In the genomic region with DNA sequence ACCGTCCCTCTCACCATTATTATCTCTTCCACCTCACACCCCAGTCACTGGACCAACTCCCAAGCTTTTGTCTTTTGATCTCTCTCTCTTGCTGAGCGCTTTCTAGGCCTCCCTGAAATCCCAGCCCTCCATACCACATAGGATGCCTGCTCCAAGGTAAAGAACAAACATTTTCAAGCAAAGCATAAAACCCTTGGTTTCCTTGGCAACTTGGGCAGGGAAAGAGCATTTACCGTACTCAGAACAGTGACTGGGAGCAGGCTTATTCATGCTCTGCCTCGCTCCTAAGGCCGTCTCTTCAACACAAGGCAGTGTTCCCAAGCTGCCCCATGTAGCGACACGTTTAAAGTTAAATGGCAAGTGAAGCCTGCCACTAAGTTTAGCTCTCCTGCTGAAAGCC, we compare ENCODE assay signal across 23 mouse cellular contexts.
DNase-seq lines count a peak whose midpoint lies in the region; ATAC-seq and TF ChIP-seq lines count a peak whose summit lies in the region.
"Had no signal": no experiment of that assay in that cellular context is flagged by ENCODE, and none has a peak within 500 bp of the region (broad histone marks: within the 10 kb centered on the region; RNA-seq: fewer than 3 reads in every experiment).

No protein-coding gene starts in this region.

- no peak overlapping the region for H3K9ac ChIP-seq in hindbrain, postnatal 0 days (replicated peaks; ENCODE audit: low read length)
- H3K9ac ChIP-seq in hindbrain, embryonic 16.5 days (ENCODE audit: low read depth, low read length): no peak overlapping the region
- no peak overlapping the region for H3K9ac ChIP-seq in midbrain, embryonic 13.5 days (replicated peaks)
- H3K9ac ChIP-seq: heart, embryonic 15.5 days; limb, embryonic 12.5 days; liver, embryonic 15.5 days; lung, embryonic 14.5 days had no signal

- no peak for TF ChIP-seq POLR2A in brain, embryonic 14.5 days (IDR thresholded peaks at IDR 0.05; ENCODE audit: borderline replicate concordance, extremely low read depth, insufficient read depth, insufficient read length, poor library complexity, severe bottlenecking)
- no peak for TF ChIP-seq POLR2A in cerebellum, adult 2 months (IDR thresholded peaks at IDR 0.05; ENCODE audit: borderline replicate concordance, insufficient read depth, low read length)

- H3K36me3 ChIP-seq in hindbrain, postnatal 0 days (ENCODE audit: insufficient read depth, low read length): no peaks in the 10 kb centered on the region
- no peaks in the 10 kb centered on the region for H3K36me3 ChIP-seq in hindbrain, embryonic 16.5 days (ENCODE audit: control insufficient read depth, insufficient read depth, low read length)
- H3K36me3 ChIP-seq in midbrain, embryonic 13.5 days: no peaks in the 10 kb centered on the region
- H3K36me3 ChIP-seq: heart, embryonic 15.5 days; limb, embryonic 12.5 days; liver, embryonic 15.5 days had no signal

- no peaks in the 10 kb centered on the region for H3K9me3 ChIP-seq in hindbrain, postnatal 0 days (ENCODE audit: low read length)
- H3K9me3 ChIP-seq in hindbrain, embryonic 16.5 days (ENCODE audit: control insufficient read depth, low read length): no peaks in the 10 kb centered on the region
- no peaks in the 10 kb centered on the region for H3K9me3 ChIP-seq in midbrain, embryonic 13.5 days
- H3K9me3 ChIP-seq: heart, embryonic 15.5 days; liver, embryonic 15.5 days had no signal

- ATAC-seq in hindbrain, postnatal 0 days: no peak
- no peak for ATAC-seq in hindbrain, embryonic 16.5 days
- ATAC-seq in midbrain, embryonic 13.5 days: 0 out of 2 replicates have a peak, but pooled peaks have one; percentile 21
- ATAC-seq: intestine, embryonic 16.5 days had no signal

- 0 out of 2 replicates have a peak, but pooled peaks cover 2% of the 10 kb centered on the region for H3K4me1 ChIP-seq in hindbrain, postnatal 0 days (ENCODE audit: insufficient read depth, low read length)
- no peaks in the 10 kb centered on the region for H3K4me1 ChIP-seq in hindbrain, embryonic 16.5 days (ENCODE audit: control insufficient read depth, insufficient read depth, low read depth, low read length)
- H3K4me1 ChIP-seq in midbrain, embryonic 13.5 days (replicated peaks): peaks cover 26% of the 10 kb centered on the region
- no peaks in the 10 kb centered on the region for H3K4me1 ChIP-seq in cerebellum, adult 2 months (ENCODE audit: control insufficient read depth, insufficient read depth, low read length)
- H3K4me1 ChIP-seq: heart, embryonic 15.5 days; limb, embryonic 12.5 days; liver, embryonic 15.5 days had no signal

- H3K27me3 ChIP-seq in hindbrain, postnatal 0 days (ENCODE audit: insufficient read depth, low read length): no peaks in the 10 kb centered on the region
- no peaks in the 10 kb centered on the region for H3K27me3 ChIP-seq in hindbrain, embryonic 16.5 days (replicated peaks; ENCODE audit: control insufficient read depth, insufficient read depth, low read length)
- no peaks in the 10 kb centered on the region for H3K27me3 ChIP-seq in midbrain, embryonic 13.5 days
- no peaks in the 10 kb centered on the region for H3K27me3 ChIP-seq in cerebellum, adult 2 months (ENCODE audit: control insufficient read depth, insufficient read depth, low read length)
- H3K27me3 ChIP-seq: heart, embryonic 15.5 days; limb, embryonic 12.5 days; liver, embryonic 15.5 days had no signal

- TF ChIP-seq CTCF in hindbrain, postnatal 0 days (IDR thresholded peaks at IDR 0.05; ENCODE audit: low read depth): no peak
- no peak for TF ChIP-seq CTCF in brain, embryonic 14.5 days (IDR thresholded peaks at IDR 0.05; ENCODE audit: borderline replicate concordance, extremely low read depth, insufficient read depth, insufficient read length)
- no peak for TF ChIP-seq CTCF in cerebellum, adult 2 months (IDR thresholded peaks at IDR 0.05; ENCODE audit: borderline replicate concordance, insufficient read depth, low read depth, low read length)

- peak; percentile 18 for DNase-seq in hindbrain, postnatal 0 days (ENCODE audit: low spot score)
- peak; percentile 73 for DNase-seq in brain, embryonic 14.5 days (ENCODE audit: low read depth)
- no peak for DNase-seq in ovary, postnatal 14 days (ENCODE audit: low spot score)
- no peak for DNase-seq in cerebellum, adult 2 months
- DNase-seq: adrenal gland, adult 8-10 months; B cell, adult 2 months; cerebellum, adult 11-12 months; cerebellum, postnatal 10 days; gastrocnemius, postnatal 10 days; kidney, adult 8-10 months; kidney, postnatal 10 days; lung, embryonic 14.5 days; lung, postnatal 14 days; right cerebral cortex, adult 18-20 months; spleen, adult 18-20 months; thymus, adult 2 months; thymus, postnatal 36 days had no signal

- no peak overlapping the region for H3K4me2 ChIP-seq in hindbrain, postnatal 0 days (ENCODE audit: low read depth, low read length)
- H3K4me2 ChIP-seq in hindbrain, embryonic 16.5 days (ENCODE audit: low read length): no peak overlapping the region
- H3K4me2 ChIP-seq in midbrain, embryonic 13.5 days (replicated peaks): no peak overlapping the region
- H3K4me2 ChIP-seq: heart, embryonic 15.5 days; limb, embryonic 12.5 days; liver, embryonic 15.5 days; lung, embryonic 14.5 days had no signal

- WGBS in hindbrain, postnatal 0 days: 43% methylated on average over 7 of the region's 7 CpGs
- WGBS in hindbrain, embryonic 16.5 days: 47% methylated on average over 7 of the region's 7 CpGs
- 42% methylated on average over 7 of the region's 7 CpGs for WGBS in midbrain, embryonic 13.5 days
- 57% methylated on average over 7 of the region's 7 CpGs for WGBS in cerebellum, adult 2 months

- H3K27ac ChIP-seq in hindbrain, postnatal 0 days: no peak overlapping the region
- no peak overlapping the region for H3K27ac ChIP-seq in hindbrain, embryonic 16.5 days (ENCODE audit: low read depth, low read length)
- 0 out of 2 replicates have a peak overlapping the region, but pooled peaks have one; percentile 41 for H3K27ac ChIP-seq in midbrain, embryonic 13.5 days
- H3K27ac ChIP-seq in cerebellum, adult 2 months (ENCODE audit: insufficient read depth, low read length): no peak overlapping the region
- H3K27ac ChIP-seq: heart, embryonic 15.5 days; limb, embryonic 12.5 days; liver, embryonic 15.5 days had no signal

- no peak overlapping the region for H3K4me3 ChIP-seq in hindbrain, postnatal 0 days (ENCODE audit: low read length)
- no peak overlapping the region for H3K4me3 ChIP-seq in hindbrain, embryonic 16.5 days (ENCODE audit: low read length)
- no peak overlapping the region for H3K4me3 ChIP-seq in midbrain, embryonic 13.5 days (replicated peaks)
- no peak overlapping the region for H3K4me3 ChIP-seq in cerebellum, adult 2 months (replicated peaks; ENCODE audit: insufficient read depth, low read depth, low read length)
- H3K4me3 ChIP-seq: heart, embryonic 15.5 days; limb, embryonic 12.5 days; liver, embryonic 15.5 days had no signal

Comparison
In these comparisons a context has a peak if more than half of its experiments do, and no peak if none do; other contexts are left out.
1. DNase-seq: peak in hindbrain, postnatal 0 days (single experiment) and brain, embryonic 14.5 days (single experiment); none in ovary, postnatal 14 days (single experiment) and cerebellum, adult 2 months (0 of 2).